Mouse (Mus musculus) T-cell, adult 2 months (primary cell): ENCODE results near the gene Lpp.

Experiments used
- DNase-seq: peaks from one replicate; pipeline ENCODE4 v3.0.0; 2022; ENCODE audit warnings: low spot score

Lpp gene

GRCm38 (mm10) chr16:24502295-24502823, 109.1 kb downstream of the Lpp start:
- no peak for DNase-seq

DNA sequence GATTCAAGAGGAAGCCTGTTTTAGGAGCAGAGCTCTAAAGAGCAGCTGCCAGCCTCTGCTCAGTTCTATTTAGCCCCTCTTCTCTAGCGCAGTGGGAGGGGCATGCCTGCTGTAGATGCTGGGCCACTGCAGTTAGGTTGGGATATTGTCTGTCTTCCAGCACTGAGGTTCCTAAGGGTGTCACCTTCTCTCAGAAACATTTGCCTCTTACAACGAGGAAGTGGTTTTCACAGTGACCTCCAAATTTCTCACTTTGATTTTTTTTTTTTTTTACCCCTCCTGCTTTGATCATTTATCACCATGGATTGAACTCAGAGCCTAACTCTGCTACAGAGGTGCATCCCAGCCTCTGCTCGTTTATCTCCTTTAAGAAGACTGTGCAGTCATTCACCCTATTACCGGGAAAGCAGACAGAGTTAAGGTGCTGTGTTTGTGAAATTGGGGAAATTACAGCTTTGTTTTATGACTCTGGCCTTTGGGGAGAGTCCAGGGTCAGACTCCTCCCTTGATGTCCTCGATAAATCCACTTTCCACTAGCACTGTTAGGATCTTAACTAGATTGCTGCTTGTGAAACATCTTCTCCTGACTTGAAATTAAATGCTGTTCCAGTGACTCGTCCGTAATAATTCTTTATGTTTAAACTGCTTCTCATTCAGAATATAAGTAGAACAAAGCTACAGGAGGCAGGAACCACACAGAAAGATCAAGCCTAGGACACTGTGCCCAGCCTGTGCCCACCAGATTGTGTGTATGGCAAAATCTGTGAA, 111.7 kb downstream of the Lpp start:
- DNase-seq: peak; percentile 26

DNA sequence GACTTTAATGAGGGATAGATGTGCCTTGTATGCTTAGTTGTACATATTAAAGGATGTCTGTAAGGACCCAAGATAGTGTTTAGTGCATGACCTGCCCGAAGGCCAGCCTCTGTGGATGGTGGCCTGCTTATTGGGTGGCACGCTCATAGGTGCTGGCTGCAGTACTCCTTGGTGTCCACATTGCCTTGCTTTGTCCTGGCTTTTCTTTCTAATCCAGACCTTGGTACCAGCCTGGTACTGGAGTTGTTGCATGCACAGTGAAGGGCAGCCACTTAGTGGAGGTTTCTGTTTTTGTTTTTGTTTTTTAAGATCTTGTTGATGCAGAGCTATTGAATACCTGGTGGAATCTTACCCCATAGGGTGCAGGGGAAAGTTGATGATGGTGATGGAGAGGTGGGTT, 112.9 kb downstream of the Lpp start:
- no peak for DNase-seq

DNA sequence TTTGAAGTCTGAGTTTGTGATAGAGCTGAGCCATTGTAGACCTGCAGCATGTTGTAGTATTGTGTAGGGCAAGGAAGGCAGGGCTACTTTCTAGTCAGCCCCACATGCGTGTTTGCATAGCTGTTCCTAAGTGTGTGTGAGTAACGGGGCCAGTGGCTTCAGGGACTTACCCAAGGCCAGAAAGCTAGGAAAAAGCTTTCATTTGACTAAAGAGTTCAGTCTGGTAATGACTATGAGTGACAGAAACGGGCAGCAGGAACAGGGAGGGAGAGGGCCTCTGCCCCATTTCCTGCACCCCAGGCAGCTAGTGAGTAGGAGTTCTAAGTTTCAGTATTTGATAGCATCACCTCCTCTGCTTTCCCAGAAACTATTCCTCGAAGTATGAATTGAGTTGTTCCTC, 113.4 kb downstream of the Lpp start:
- DNase-seq: no peak

GRCm38 (mm10) chr16:24507927-24508540, 114.7 kb downstream of the Lpp start:
- no peak for DNase-seq

- no peak for DNase-seq
Observed at GRCm38 (mm10) chr16:24509100-24509812, 115.9 kb downstream of the Lpp start.

DNA sequence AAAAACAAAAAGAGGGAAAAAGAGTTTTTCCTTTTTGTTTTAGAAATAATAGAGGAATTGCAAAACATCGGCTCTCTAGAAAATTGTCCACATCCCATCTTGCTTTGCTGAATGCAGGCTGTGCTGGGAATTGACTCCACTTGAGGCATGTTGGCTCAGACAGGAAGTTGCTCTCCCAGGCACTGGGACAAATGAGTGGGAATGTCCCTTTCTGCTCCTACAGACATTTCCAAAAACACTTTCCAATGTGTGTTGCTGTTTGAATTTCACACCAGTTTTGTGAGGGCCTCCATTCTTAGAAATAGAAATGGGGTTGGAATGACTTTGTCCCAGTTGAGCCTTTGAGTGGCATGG, 116.5 kb downstream of the Lpp start:
- no peak for DNase-seq

DNA sequence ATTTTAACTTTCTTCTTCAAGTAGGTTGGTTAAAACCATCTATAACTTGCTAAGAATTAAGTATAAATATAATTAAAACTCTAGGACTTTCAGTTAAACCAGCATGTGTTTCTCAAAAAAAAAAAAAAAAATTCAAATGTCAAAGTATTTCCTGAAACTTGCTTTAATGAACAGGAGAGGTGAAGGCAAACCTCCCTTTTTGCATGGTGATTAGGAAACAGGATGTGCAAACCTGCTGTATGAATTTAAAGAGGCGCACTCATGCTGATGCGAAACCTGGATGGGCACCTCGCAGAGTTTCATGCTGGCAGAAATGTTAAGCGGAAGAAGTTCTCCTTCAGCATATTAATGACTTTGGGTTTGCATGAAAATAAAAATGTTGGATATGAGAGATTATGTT, 119.9 kb downstream of the Lpp start:
- DNase-seq: no peak

DNA sequence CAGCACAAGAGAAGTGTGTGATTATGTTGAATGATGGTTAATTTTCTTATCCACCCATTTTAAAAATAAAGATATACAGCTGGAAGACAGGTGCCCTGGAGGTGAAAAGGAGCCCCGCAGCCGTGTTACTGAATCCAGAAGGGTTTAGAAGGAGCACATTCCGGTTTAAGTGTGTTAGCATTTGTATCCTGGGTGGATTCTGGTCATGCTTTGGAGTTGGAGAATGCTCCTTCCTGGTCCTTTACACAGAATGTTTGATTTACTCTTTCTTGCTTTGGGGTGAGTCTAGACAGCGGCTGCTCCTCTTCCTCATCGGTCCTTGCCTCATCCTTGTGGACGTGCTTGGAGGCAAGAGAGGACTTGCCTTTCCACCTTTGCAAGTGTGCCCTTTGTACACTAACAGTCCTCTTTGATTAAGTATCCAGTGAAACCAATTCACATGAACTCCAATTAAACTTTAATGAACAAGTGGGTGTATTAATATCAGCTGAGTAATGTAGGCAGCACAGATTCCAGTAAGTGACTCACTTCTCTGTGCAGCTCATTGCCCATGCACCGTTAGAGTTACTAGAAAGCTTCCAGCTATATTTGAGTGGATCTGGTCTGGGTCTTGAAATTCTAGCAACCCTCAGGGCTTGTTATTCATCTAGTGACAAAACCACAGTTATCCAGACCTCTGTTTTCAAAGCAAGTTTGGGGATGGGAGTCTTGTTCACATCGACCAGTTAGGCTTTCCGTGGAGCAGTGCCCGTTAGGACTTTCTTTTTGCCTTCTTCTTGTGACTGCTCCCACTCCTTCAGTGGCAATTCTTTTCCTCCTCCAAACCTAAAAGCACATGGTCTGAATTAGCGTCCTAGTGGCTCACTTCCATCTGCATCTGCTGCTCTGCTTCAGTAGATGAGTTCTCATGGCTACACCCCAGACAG, 121.8 kb downstream of the Lpp start:
- no peak for DNase-seq

DNA sequence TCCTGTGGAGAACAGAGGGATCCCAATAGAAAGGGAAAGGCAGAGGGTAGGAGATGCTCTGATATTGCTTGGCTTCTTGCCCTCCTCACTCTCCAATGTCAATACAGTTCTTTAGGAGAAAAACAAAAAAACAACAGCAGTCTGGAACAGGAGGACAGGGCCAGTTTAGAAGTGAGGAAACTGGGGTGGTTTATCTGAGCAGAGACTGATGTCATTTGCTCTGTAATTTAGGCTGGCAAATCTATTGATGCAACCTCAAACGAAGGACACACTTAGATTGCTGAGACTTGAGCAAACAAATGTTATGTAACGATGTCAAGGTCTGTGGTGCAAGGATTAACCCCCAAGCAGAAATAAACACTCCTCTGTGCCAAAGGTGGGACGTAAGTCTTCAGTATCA, 123.7 kb downstream of the Lpp start:
- DNase-seq: no peak

GRCm38 (mm10) chr16:24517501-24518042, 124.3 kb downstream of the Lpp start:
- DNase-seq: no peak

GRCm38 (mm10) chr16:24518785-24519184, 125.5 kb downstream of the Lpp start:
- peak; percentile 12 for DNase-seq

- DNase-seq: no peak
Observed at GRCm38 (mm10) chr16:24527219-24527618, 133.9 kb downstream of the Lpp start.

DNA sequence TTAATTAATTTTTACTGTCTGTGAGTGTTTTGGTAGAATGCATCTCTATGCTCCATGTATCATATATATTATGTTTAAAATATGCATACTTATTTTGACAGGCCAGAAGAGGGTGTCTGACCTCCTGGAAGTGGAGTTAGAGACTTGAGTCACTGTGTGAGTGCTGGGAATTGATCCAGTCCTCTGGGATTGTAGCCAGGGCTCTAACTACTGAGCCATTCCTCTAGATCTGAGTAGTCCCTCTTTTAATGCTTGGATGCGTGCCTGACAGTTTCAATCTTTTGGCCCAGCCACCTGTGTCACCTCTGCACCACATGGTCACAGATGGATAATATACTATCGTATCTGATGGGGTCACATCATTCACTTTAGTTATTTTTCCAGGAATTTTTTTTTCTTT, 138.4 kb downstream of the Lpp start:
- no peak for DNase-seq

- no peak for DNase-seq
Observed at GRCm38 (mm10) chr16:24535221-24535620, 141.9 kb downstream of the Lpp start.

GRCm38 (mm10) chr16:24536261-24536660, 143.0 kb downstream of the Lpp start:
- DNase-seq: no peak

DNA sequence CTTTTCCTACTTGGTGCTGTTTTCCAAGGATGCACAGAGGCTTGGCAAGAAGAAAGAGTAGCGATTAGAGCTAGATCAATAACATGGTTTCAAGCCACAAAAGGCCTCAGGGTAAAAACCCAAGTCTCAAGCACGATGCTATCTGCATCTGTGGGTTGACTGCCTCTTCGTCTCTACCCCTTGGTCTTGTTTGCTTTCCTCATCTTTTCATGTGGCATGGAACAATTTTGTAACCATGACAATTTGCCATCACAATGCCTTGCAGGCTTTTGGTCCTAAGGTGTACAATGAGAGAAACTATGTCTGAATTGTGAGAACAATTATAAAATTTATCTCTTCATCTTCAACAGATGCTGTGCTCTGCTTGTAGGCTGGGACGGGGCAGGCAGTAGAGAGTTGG, 145.7 kb downstream of the Lpp start:
- peak; percentile 73 for DNase-seq

DNA sequence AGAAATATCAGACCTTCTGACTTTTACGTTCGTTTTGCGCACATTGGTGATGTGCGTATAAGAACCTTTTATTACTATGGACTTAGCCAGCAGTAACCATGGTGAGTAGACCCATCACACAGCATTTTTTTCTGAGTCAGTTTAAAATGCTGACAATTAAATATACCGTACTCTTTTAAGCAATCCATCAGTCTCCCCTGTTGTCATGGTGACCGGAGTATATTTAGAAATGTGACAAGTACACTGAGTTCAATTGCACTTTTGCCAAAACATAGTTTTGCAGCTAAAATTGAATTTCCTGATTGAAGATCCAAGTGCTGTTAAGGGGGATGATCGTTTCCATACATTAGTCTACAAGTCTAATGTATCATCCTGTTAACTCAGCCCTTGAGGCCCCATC, 149.6 kb downstream of the Lpp start:
- no peak for DNase-seq

DNA sequence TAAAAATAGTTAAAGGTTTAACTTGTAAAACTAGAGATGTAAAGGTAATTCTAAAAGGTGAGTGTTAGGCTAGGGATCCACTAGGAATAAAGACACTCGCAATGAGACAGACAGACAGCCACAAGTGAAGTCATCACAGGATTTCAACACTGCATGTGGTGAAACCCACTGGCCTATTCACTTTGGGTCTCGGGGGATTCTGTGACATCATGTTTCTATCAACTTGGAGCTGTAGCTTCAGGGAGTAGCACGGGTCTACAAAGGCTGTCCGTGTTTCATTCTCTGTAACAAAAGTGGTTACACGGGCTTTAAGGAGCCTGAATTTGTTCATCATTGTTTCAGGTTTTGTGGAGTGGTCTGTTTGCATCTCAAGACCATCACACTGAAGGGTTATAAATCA, 152.1 kb downstream of the Lpp start:
- no peak for DNase-seq

DNA sequence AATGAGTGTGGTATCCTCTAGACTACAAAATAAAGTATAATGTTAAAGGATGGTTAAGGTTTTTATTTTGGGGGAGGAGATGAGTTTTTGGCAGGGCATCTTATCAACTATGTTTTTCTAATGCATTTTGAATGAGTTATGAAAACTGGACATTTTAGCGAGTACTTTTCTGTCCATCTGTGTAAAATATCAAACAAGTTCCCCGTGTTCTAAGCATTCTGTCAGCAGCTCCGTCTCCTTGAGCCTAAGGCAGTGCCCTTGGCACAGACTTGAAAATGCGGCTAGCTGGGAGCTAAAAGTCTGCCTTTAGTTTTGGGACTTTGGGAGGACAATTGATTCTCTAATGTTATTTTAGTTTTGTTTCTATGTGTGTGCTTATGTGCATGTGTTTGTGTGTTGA, 165.2 kb downstream of the Lpp start:
- no peak for DNase-seq

GRCm38 (mm10) chr16:24559811-24560210, 166.5 kb downstream of the Lpp start:
- no peak for DNase-seq

GRCm38 (mm10) chr16:24560998-24561397, 167.7 kb downstream of the Lpp start:
- no peak for DNase-seq
